Mouse (Mus musculus) liver, adult 2 months (tissue): ENCODE results near the gene Nop14. TPM values are rescaled to one million over a fixed set of nuclear protein-coding genes. Genes with fewer than 3 reads are reported as not detected.

Experiments
- DNase-seq: peaks from one replicate; pipeline ENCODE4 v3.0.0-alpha.2; 2011; ENCODE audit warnings: low read depth, low spot score; ENCODE audit errors: extremely low read depth
- H3K27ac ChIP-seq: fragments of 200-500 bp; replicated peaks from 2 replicates; pipeline ENCODE4 v1.5.1; 2012; ENCODE audit warnings: low read depth, mild to moderate bottlenecking, control low read depth, inconsistent platforms, low read length; ENCODE audit not compliant: insufficient read depth
- H3K27me3 ChIP-seq: fragments of 200-500 bp; 2 replicates; pipeline ENCODE4 v1.6.1; 2012; ENCODE audit warnings: mild to moderate bottlenecking, moderate library complexity, low read length, inconsistent platforms; ENCODE audit not compliant: control insufficient read depth, insufficient read depth
- H3K36me3 ChIP-seq: fragments of 200-500 bp; 2 replicates; pipeline ENCODE4 v1.6.1; 2012; ENCODE audit warnings: low read length, inconsistent platforms; ENCODE audit not compliant: control insufficient read depth, insufficient read depth
- H3K4me1 ChIP-seq: fragments of 200-500 bp; 2 replicates; pipeline ENCODE4 v1.6.1; 2011; ENCODE audit warnings: low read length; ENCODE audit not compliant: control insufficient read depth, insufficient read depth
- H3K4me3 ChIP-seq: fragments of 200-500 bp; 2 replicates; pipeline ENCODE4 v1.5.1; 2011; ENCODE audit warnings: low read depth, mild to moderate bottlenecking, control low read depth, low read length, moderate library complexity; ENCODE audit not compliant: insufficient read depth
- H3K79me2 ChIP-seq: fragments of 200-500 bp; 2 replicates; pipeline ENCODE4 v1.6.1; 2012; ENCODE audit warnings: inconsistent platforms, mild to moderate bottlenecking, low read length, moderate library complexity; ENCODE audit not compliant: control insufficient read depth, insufficient read depth
- H3K9ac ChIP-seq: fragments of 200-500 bp; 2 replicates; pipeline ENCODE4 v1.6.1; 2012; ENCODE audit warnings: low read depth, mild to moderate bottlenecking, control low read depth, inconsistent platforms, low read length
- CTCF ChIP-seq: fragments of 200-500 bp; IDR thresholded peaks from 2 replicates; pipeline ENCODE4 v1.5.1; 2011; ENCODE audit warnings: low read depth, low read length, control low read depth
- POLR2A ChIP-seq: fragments of 200-500 bp; IDR thresholded peaks from 2 replicates; pipeline ENCODE4 v1.6.1; 2011; ENCODE audit warnings: low read length, control low read depth; ENCODE audit not compliant: insufficient read depth; ENCODE audit errors: extremely low read depth
- WGBS: fragments of 180-500 bp; shearing (Covaris S2); methylation state at CpG from one replicate; pipeline ENCODE4 v1.1.7; 2018; 5-methylcytosine and 5-hydroxymethylcytosine counted together
- polyA plus RNA-seq: library from polyadenylated mRNA; depleted of rRNA; stranded (reverse); fragments of >200 nt; gene quantifications from 2 replicates; pipeline ENCODE4 v1.2.3, GENCODE M21; 2012
- total RNA-seq: library from RNA; depleted of rRNA; stranded (reverse); fragments of >200 nt; gene quantifications from 2 replicates; pipeline ENCODE4 v1.2.3, GENCODE M21; 2014

Gene Nop14
- total and polyA plus RNA-seq, 2 experiments = 5.8 to 12.5 TPM

GRCm38 (mm10) chr5:34636481-34637287 lies 23.3 kb downstream of the Nop14 start, which contains the start of gene Mfsd10:
TSS of gene Mfsd10 (minus strand) at chr5:34637212.
- H3K79me2 ChIP-seq = no peaks in the 10 kb centered on the region

DNA sequence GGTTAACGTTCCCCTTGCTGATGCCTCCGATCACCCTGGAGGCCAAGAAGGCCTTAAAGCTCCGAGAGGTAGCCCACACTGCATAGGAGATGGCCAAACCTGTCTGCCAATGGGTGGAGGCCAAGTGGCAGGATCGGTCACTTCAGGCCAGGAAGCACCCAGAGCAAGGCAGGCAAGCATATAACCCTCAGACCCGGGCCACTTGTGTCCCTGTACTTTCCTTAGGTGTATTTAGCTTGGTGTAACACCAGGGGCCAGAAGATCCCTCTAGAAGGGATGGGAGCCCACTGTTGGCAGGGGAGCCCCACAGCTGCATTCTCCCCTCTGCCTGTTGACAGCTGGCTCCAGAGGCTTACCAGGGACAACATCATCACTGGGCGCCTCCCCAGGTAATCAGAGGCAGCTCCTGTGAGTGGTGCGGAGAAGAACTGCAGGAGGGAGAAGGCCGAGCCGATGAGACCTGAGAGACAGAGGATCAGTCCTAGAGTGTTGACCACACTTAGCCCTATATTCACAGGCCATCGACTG lies 24.2 kb downstream of the Nop14 start:
- peaks cover 5% of the 10 kb centered on the region for H3K4me1 ChIP-seq
- 75% methylated on average over 10 of the region's 10 CpGs for WGBS
- no peak overlapping the region for H3K4me3 ChIP-seq
- no peak overlapping the region for H3K27ac ChIP-seq
- no peaks in the 10 kb centered on the region for H3K27me3 ChIP-seq
- no peak overlapping the region for H3K9ac ChIP-seq
- H3K36me3 ChIP-seq = peaks cover 16% of the 10 kb centered on the region
- no peak for DNase-seq
- no peaks in the 10 kb centered on the region for H3K79me2 ChIP-seq
- TF ChIP-seq CTCF (no peak), POLR2A (no peak)

More at GRCm38 (mm10) chr5:34636481-34637287, 23.3 kb downstream of the Nop14 start, which contains the start of gene Mfsd10:
- H3K4me3 ChIP-seq = peak within 1 kb of the TSS; percentile 84
- DNase-seq = peak; percentile 73
- 0 out of 2 replicates have a peak within 1 kb of the TSS, but pooled peaks have one; percentile 11 for H3K27ac ChIP-seq
- peak within 1 kb of the TSS; percentile 66 for H3K9ac ChIP-seq
- TF ChIP-seq CTCF (peak; percentile 45; the same call in 1 of the 2 replicates), POLR2A (0 out of 2 replicates have a peak, but pooled peaks have one; percentile 29)
- under 1% methylated on average over 48 of the region's 48 CpGs for WGBS
- H3K36me3 ChIP-seq = peaks cover 14% of the 10 kb centered on the region
- H3K4me1 ChIP-seq = peaks cover 5% of the 10 kb centered on the region
- no peaks in the 10 kb centered on the region for H3K27me3 ChIP-seq

DNA sequence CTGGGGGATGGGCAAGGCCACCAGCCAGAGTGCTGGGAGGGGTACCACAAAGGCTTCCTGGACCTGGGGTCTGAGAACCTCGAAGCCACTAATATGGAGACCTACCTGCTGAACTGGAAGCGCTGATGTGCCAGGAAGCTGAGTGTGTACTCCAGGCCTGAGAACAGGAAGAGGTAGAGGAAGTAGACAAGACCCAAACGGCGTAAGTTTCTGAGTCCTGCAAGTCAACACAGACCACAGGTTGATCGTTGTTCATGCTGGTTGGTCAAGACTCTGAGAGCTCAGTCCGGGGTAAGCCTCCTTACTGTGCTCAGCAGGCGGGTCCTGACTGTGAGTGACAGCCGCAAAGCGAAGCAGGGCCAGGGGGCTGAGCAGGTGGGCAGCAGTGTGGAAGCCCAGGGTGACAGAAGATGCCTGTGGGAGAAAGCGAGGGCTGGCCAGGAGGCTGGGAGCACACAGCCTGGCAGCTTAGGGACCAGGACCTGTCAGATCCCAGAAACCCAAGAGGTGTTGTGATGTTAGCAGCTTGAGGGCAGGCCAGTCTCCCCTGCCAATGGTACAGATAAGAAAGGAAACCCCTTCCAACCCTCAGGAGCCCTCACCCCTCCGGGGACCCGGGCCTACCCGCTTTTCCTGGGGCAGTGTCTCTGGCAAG lies 25.1 kb downstream of the Nop14 start:
- 84% methylated on average over 13 of the region's 13 CpGs for WGBS
- no peak for DNase-seq
- H3K4me3 ChIP-seq = no peak overlapping the region

DNA sequence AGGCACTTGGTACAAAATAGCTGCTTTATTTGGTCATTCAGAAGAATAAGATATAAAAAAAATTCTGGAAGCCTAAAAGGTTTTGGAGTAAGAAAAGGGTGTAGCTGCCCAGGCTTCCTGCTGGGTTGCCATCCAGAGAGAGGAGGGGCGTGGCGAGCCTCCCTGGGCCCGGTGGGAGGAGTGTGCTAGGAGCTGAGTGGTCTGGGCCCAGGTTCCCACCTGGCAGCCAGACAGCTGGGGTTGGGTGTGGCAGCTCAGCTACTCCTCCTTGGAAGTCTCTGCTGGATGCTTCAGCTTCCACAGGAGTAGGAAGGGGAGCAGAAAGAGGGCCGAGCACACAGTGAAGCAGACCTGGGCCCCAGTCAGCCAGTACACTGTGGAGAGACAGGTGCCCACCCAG lies 26.3 kb downstream of the Nop14 start:
- no peak overlapping the region for H3K27ac ChIP-seq
- WGBS = 81% methylated on average over 4 of the region's 4 CpGs
- H3K27me3 ChIP-seq = no peaks in the 10 kb centered on the region
- H3K4me1 ChIP-seq = peaks cover 5% of the 10 kb centered on the region
- no peaks in the 10 kb centered on the region for H3K79me2 ChIP-seq
- no peak overlapping the region for H3K9ac ChIP-seq
- no peak for TF ChIP-seq CTCF
- TF ChIP-seq POLR2A = no peak
- no peak overlapping the region for H3K4me3 ChIP-seq
- DNase-seq = no peak
- H3K36me3 ChIP-seq = peaks cover 9% of the 10 kb centered on the region

More for the DNA sequence above, 25.1 kb downstream of the Nop14 start:
- H3K9ac ChIP-seq = no peak overlapping the region
- no peaks in the 10 kb centered on the region for H3K79me2 ChIP-seq
- peaks cover 5% of the 10 kb centered on the region for H3K4me1 ChIP-seq
- no peak overlapping the region for H3K27ac ChIP-seq
- H3K27me3 ChIP-seq = no peaks in the 10 kb centered on the region
- TF ChIP-seq POLR2A (no peak), CTCF (no peak)
- H3K36me3 ChIP-seq = peaks cover 13% of the 10 kb centered on the region

DNA sequence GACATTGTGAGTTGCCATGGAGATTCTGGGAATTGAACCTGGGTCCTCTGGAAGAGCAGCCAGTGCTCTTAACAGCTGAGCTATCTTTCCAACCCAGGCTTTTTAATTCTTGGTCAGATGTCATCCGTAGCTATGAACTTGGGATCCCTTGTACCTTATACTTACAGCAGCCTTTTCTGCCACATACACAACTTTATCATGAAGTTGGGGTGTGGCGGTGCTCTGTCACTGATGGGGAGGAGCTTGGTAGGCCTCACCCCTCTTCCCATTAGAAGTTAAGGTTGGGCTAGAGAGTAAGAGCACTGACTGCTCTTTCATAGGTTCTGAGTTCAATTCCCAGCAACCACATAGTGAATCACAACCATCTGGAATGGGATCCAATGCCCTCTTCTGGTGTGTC lies 27.0 kb downstream of the Nop14 start:
- Histone ChIP-seq H3K4me3 (no peak overlapping the region), H3K36me3 (peaks cover 6% of the 10 kb centered on the region), H3K27me3 (no peaks in the 10 kb centered on the region), H3K79me2 (no peaks in the 10 kb centered on the region), H3K9ac (no peak overlapping the region), H3K27ac (no peak overlapping the region), H3K4me1 (peaks cover 4% of the 10 kb centered on the region)
- TF ChIP-seq CTCF (no peak), POLR2A (no peak)
- WGBS = 94% methylated on average over 2 of the region's 2 CpGs
- DNase-seq = no peak
